Mouse (Mus musculus): ENCODE measurements around the gene Scamp3. TPM values are rescaled to one million over a fixed set of nuclear protein-coding genes. Genes with fewer than 3 reads are reported as not detected.

Gene Scamp3
- total and polyA plus RNA-seq, 3 experiments = 4.5 to 72.7 (median 12.5) TPM

DNA sequence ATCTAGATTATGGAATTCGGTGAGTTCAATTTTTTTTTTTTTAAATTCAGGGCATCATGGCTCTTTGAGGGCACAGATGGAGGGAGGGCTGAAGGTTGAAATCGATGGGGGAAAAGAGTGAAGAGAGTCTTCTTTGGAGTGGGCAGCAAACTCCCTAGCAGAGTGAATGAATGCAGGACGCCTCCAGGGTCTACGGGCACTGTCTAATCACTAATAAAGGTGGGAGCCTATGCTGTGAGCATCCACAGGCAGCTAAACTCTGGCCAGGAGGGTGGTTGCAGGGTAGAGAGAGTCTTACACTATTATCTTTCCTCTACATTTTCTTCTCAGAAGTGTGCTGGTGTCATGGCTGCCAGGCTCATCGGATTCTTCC is 25.9 kb downstream of the Scamp3 start:
- H3K4me2 ChIP-seq (ENCODE audit: insufficient read depth, low read depth, poor library complexity, severe bottlenecking) = peak overlapping the region; percentile 86
- no peaks in the 10 kb centered on the region for H3K27me3 ChIP-seq (replicated peaks)
- H3K27ac ChIP-seq (ENCODE audit: insufficient read depth, low read depth) = no peak overlapping the region
- dilution Hi-C loops (cut with MboI; ENCODE audit: extremely low pct_ligation_motif_present, extremely low pct_unique_long_range_greater_than_20kb, low sequenced_read_pairs) (no loop called here), in situ Hi-C loops (cut with MboI; ENCODE audit: low pct_ligation_motif_present, low pct_unique_long_range_greater_than_20kb, low sequenced_read_pairs) (no loop called here)
- no peak for DNase-seq (ENCODE audit: extremely low read depth)
- H3K4me1 ChIP-seq (ENCODE audit: control insufficient read depth in 1 of 2, insufficient read depth in 2 of 2) = peaks cover 3 to 14% of the 10 kb centered on the region in 2 experiments
- H3K9ac ChIP-seq (ENCODE audit: insufficient read depth, low read depth) = peak overlapping the region; percentile 97
- H3K79me2 ChIP-seq (replicated peaks; ENCODE audit: control insufficient read depth, extremely low read depth, insufficient read depth, poor library complexity, severe bottlenecking) = peaks cover 5% of the 10 kb centered on the region; the same call in 1 of the 2 replicates
- H3K4me3 ChIP-seq (replicated peaks in 1 of 3; ENCODE audit: low read depth in 2 of 3, low read length in 2 of 3, poor library complexity in 1 of 3) = peak overlapping the region; percentile 74 to 100 (median 75)
- H3K9me3 ChIP-seq (replicated peaks; ENCODE audit: low read length) = no peaks in the 10 kb centered on the region
- peaks cover 39 to 44% of the 10 kb centered on the region in 2 experiments for H3K36me3 ChIP-seq (replicated peaks in 1 of 2; ENCODE audit: control insufficient read depth in 1 of 2, insufficient read depth in 1 of 2, low read length in 1 of 2)
- TF ChIP-seq TBP (conservative IDR thresholded peaks at IDR 0.05; ENCODE audit: low read depth, low read length) = no peak
- no peak for TF ChIP-seq MYC (IDR thresholded peaks at IDR 0.05; ENCODE audit: low read depth, low read length)
- TF ChIP-seq CTCF (conservative IDR thresholded peaks at IDR 0.05 in 1 of 2, IDR thresholded peaks at IDR 0.05 in 1 of 2; ENCODE audit: low read depth in 2 of 2, low read length in 2 of 2) = no peak
- no peak for TF ChIP-seq KAT2A (IDR thresholded peaks at IDR 0.05; ENCODE audit: insufficient replicate concordance, low read length)
- TF ChIP-seq SIN3A (IDR thresholded peaks at IDR 0.05; ENCODE audit: low read length) = no peak
- TF ChIP-seq SMC3 (IDR thresholded peaks at IDR 0.05; ENCODE audit: low read depth, low read length) = no peak
- TF ChIP-seq USF2 (conservative IDR thresholded peaks at IDR 0.05; ENCODE audit: low read depth, low read length) = no peak
- no peak for TF ChIP-seq HCFC1 (IDR thresholded peaks at IDR 0.05; ENCODE audit: low read depth, low read length)
- TF ChIP-seq PAX5 (IDR thresholded peaks at IDR 0.05; ENCODE audit: low read length) = no peak
- TF ChIP-seq USF1 (IDR thresholded peaks at IDR 0.05; ENCODE audit: low read depth, low read length) = no peak
- TF ChIP-seq POLR2AphosphoS2 (IDR thresholded peaks at IDR 0.05; ENCODE audit: low read depth, low read length) = no peak
- TF ChIP-seq EP300 (IDR thresholded peaks at IDR 0.05; ENCODE audit: low read length) = no peak
- TF ChIP-seq POLR2A (IDR thresholded peaks at IDR 0.05; ENCODE audit: low read depth, low read length) = no peak
- TF ChIP-seq GABPA (IDR thresholded peaks at IDR 0.05; ENCODE audit: insufficient replicate concordance, low read depth, low read length) = no peak

DNA sequence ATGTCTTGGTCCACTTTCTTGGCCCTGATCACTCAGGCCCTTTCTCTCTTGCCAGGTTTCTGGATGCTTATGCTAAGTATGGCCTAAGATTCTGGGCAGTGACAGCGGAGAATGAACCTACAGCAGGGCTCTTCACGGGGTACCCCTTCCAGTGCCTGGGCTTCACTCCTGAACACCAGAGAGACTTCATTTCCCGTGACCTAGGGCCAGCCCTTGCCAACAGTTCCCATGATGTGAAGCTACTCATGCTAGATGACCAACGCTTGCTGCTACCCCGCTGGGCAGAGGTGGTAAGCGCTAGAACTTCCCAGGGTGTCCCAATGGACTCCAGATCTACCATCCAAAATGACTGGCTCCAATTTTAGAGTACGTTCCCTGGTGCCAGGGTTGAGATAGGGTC is 28.8 kb downstream of the Scamp3 start:
- Histone ChIP-seq H3K79me2 (replicated peaks; ENCODE audit: control insufficient read depth, extremely low read depth, insufficient read depth, poor library complexity, severe bottlenecking) (peaks cover 5% of the 10 kb centered on the region; the same call in 1 of the 2 replicates), H3K4me1 (ENCODE audit: control insufficient read depth in 1 of 2, insufficient read depth in 2 of 2) (peaks cover 3 to 16% of the 10 kb centered on the region in 2 experiments), H3K4me3 (replicated peaks in 1 of 3; ENCODE audit: low read depth in 2 of 3, low read length in 2 of 3, poor library complexity in 1 of 3) (no peak overlapping the region), H3K36me3 (replicated peaks in 1 of 2; ENCODE audit: control insufficient read depth in 1 of 2, insufficient read depth in 1 of 2, low read length in 1 of 2) (peaks cover 69 to 74% of the 10 kb centered on the region in 2 experiments), H3K27ac (ENCODE audit: insufficient read depth, low read depth) (no peak overlapping the region), H3K27me3 (replicated peaks) (no peaks in the 10 kb centered on the region), H3K4me2 (ENCODE audit: insufficient read depth, low read depth, poor library complexity, severe bottlenecking) (no peak overlapping the region), H3K9ac (ENCODE audit: insufficient read depth, low read depth) (no peak overlapping the region), H3K9me3 (replicated peaks; ENCODE audit: low read length) (no peaks in the 10 kb centered on the region)
- no peak for TF ChIP-seq CHD1 (IDR thresholded peaks at IDR 0.05; ENCODE audit: low read depth, low read length)
- no peak for TF ChIP-seq BHLHE40 (IDR thresholded peaks at IDR 0.05; ENCODE audit: low read depth, low read length)
- TF ChIP-seq POLR2AphosphoS2 (IDR thresholded peaks at IDR 0.05; ENCODE audit: low read depth, low read length) = no peak
- TF ChIP-seq KAT2A (IDR thresholded peaks at IDR 0.05; ENCODE audit: insufficient replicate concordance, low read length) = no peak
- no peak for TF ChIP-seq ZC3H11A (IDR thresholded peaks at IDR 0.05; ENCODE audit: low read depth, low read length)
- TF ChIP-seq PAX5 (IDR thresholded peaks at IDR 0.05; ENCODE audit: low read length) = no peak
- no peak for TF ChIP-seq EP300 (IDR thresholded peaks at IDR 0.05; ENCODE audit: low read length)
- no peak for TF ChIP-seq JUND (conservative IDR thresholded peaks at IDR 0.05; ENCODE audit: low read depth, low read length)
- TF ChIP-seq CTCF (conservative IDR thresholded peaks at IDR 0.05 in 1 of 2, IDR thresholded peaks at IDR 0.05 in 1 of 2; ENCODE audit: low read depth in 2 of 2, low read length in 2 of 2) = no peak
- TF ChIP-seq NRF1 (IDR thresholded peaks at IDR 0.05; ENCODE audit: low read depth, low read length) = no peak
- no peak for TF ChIP-seq MYC (IDR thresholded peaks at IDR 0.05; ENCODE audit: low read depth, low read length)
- no peak for TF ChIP-seq IRF4 (IDR thresholded peaks at IDR 0.05; ENCODE audit: low read depth, low read length)
- TF ChIP-seq MAX (IDR thresholded peaks at IDR 0.05; ENCODE audit: low read length) = no peak
- no peak for DNase-seq (ENCODE audit: extremely low read depth)
- in situ Hi-C loops (cut with MboI; ENCODE audit: low pct_ligation_motif_present, low pct_unique_long_range_greater_than_20kb, low sequenced_read_pairs) (loop anchor here (5.0 kb wide), 1 partner anchor 36 kb away; no protein-coding TSS in a partner anchor), dilution Hi-C loops (cut with MboI; ENCODE audit: extremely low pct_ligation_motif_present, extremely low pct_unique_long_range_greater_than_20kb, low sequenced_read_pairs) (no loop called here)
